Mouse (Mus musculus) adrenal gland, postnatal 14 days (tissue): ENCODE results near the gene Hdac11. TPM values are rescaled to one million over a fixed set of nuclear protein-coding genes. Genes with fewer than 3 reads are reported as not detected.
"Not testable (repeated sequence)": the region's sequence is repeated elsewhere in the genome, so short reads cannot be mapped to it uniquely, and the experiment has no call there.

Experiments
- DNase-seq: peaks from one replicate; pipeline ENCODE4 v3.0.0; 2021; ENCODE audit warnings: mixed read lengths
- total RNA-seq: library from RNA; stranded (reverse); gene quantifications from 2 replicates; pipeline ENCODE4 v1.2.3, GENCODE M21; 2021

The Hdac11 gene
- total RNA-seq, 1 experiment from 2014 or later = 7.4 TPM

DNA sequence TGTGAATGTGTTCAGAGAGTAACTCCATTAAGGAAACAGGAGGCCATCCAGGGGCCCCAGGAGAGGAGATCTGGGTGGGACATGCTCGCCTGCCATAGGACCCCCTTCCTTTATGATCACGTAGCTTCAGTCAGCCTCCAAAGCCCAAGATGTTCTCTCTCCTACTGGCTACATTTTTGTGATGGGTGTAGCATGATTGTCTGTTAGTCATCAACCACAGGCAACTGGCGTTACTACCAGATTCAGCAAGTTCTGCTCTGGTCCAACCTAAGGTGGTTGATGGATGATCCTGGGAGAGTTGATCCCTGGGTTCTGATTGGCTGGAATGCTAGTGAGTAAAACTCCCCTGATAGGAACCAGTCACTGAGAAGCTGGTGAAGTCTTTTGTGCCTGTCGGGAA, 46.1 kb downstream of the Hdac11 start:
- DNase-seq = no peak

- DNase-seq = no peak
These were observed 48.9 kb downstream of the Hdac11 start for GRCm38 (mm10) chr6:91205346-91205745.

DNA sequence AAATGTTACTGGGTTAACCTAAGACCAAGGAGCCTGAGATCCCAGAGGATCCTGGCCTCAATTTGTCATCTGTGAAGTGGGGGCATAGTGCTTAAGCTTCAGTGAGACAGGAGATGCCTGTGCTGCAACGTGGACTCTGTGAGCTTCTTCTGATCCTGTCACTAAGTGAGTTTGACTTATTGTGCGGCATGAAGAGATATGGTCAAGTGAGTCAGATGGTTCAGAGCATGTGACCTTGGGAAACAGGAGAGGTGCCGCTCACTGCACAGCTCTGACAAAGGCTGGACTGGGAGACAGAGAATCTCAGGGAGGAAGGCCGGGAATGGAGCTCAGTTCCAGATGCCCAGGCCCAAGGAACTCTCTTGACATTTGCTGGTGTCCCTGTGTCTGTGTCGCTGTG, 49.3 kb downstream of the Hdac11 start:
- peak; percentile 52 for DNase-seq

GRCm38 (mm10) chr6:91207491-91207890, 51.0 kb downstream of the Hdac11 start:
- DNase-seq = peak; percentile 15

- no peak for DNase-seq
These were observed 53.3 kb downstream of the Hdac11 start for GRCm38 (mm10) chr6:91209780-91210179.

DNA sequence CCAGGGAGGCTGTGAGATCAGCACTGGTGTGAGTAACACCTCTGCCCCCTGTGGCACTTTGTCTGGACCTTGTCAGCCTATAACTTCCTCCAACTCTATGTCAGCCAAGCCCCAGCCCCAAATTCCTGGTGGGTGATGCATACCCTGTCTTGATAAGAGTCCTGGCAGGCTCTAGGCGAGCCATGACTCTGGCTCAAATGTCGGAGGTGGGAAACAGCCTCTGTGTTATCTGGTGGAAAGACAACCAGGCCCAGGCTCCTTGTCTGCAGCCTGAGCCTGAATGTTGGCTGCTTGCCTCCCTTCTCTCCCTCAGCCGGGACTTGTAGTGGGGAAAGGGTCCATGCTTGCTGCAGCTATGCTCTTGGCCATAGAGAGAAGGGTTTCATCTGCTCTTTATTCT, 54.4 kb downstream of the Hdac11 start:
- DNase-seq = no peak

DNA sequence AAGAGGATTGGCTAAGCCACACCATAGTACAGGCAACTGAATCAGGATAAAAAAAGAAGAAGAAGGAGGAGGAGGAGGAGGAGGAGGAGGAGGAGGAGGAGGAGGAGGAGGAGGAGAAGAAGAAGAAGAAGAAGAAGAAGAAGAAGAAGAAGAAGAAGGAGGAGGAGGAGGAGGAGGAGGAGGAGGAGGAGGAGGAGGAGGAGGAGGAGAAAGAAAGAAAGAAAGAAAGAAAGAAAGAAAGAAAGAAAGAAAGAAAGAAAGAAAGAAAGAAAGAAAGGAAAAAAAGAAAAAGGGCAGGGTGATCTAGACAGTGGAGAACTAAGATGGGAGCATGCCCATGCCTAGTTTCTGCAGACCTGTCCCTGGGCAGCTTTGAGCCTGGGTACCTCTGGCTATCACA, 55.7 kb downstream of the Hdac11 start, which contains the start of gene Fbln2:
Gene Fbln2 (plus strand): TSS at position 301 of the 400 bp plus-strand sequence.
- DNase-seq = not testable (repeated sequence)

DNA sequence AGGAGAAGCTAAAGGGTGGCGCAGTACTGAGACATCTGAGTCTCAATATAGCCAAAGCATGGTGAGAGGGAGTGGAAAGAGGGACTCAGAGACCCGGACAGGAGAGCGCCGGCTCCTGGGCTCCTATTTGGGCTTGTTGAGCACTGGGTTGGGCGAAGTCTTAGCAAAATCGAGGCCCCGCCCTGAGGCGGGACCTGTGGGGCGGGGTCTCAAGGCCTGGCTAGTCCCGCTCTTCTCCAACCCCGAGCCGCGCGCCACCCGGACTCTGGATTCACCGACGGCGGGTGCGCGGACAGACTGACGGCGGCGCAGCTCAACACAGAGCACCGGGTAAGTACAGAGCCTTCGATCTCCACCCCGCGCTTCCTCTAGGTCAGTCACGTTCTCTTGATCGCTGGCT, 56.1 kb downstream of the Hdac11 start:
- DNase-seq = peak; percentile 64

DNA sequence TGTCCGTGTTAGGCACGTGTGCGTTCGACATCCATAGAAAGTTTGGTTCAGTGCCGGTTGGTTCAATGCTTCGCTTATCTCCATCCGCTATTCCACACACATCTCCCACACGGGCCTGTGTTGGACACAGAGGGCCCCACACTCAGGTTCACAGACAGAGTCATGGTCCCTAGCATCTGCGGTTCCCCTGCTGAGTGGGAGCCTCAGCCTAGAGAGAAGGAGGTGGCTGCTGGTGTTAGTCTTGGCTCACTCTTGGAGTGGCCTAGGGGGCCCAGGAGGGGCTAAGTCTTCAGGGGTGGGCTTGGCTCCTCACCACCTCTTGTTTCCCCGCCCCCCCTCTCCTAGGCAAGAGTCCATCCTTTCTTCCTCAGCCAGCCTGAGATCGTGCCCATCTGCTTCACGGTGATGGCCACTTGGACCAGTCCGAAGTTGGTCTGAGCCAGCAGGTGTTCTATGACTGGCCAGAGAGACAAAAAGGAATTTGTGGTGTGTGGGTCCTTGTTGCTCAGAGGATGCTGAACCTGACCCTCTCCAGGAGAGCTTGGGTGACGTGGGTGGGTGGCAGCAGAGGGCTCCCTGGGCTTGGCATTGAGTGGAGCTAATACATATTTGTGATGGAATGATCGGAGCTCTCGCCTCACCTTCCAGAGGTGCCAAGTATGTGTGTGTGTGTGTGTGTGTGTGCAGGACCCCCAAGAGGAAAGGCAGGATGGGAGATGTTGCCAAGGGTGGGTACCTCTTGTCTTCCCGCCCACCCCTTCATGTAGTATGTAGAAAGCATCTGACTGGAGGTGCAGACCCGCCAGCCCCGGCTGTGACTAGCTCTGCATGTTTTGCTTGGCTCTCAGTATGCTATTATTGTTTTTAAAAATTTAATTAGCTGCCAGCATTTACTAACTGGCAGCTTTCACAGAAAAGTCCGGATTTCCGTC, 57.1 kb downstream of the Hdac11 start:
- no peak for DNase-seq

GRCm38 (mm10) chr6:91215454-91215853, 59.0 kb downstream of the Hdac11 start:
- DNase-seq = no peak

- DNase-seq = no peak
These were observed 62.0 kb downstream of the Hdac11 start for GRCm38 (mm10) chr6:91218445-91218844.

DNA sequence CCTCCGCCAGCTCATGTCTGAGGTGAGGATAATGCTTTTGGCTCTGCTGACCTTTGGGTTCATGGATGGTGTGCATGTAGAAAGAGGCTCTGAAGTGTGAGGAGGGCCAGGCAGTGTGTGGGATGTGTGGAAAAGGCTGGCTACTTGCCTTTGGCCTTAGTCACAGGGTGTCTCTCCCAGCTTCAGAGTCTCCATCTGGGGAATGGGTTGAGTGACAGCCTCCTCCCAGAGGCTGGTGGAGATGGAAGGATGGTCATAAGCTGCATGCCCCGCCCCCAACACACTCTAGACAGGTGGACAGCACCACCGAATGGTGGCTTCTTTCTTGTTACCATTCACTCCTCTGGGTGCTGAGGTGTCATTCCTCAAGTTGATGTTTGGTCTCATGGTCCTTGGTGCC, 62.4 kb downstream of the Hdac11 start:
- no peak for DNase-seq

GRCm38 (mm10) chr6:91220062-91220461, 63.6 kb downstream of the Hdac11 start:
- DNase-seq = no peak

- DNase-seq = peak; percentile 70
These were observed 64.6 kb downstream of the Hdac11 start for GRCm38 (mm10) chr6:91221094-91221493.

DNA sequence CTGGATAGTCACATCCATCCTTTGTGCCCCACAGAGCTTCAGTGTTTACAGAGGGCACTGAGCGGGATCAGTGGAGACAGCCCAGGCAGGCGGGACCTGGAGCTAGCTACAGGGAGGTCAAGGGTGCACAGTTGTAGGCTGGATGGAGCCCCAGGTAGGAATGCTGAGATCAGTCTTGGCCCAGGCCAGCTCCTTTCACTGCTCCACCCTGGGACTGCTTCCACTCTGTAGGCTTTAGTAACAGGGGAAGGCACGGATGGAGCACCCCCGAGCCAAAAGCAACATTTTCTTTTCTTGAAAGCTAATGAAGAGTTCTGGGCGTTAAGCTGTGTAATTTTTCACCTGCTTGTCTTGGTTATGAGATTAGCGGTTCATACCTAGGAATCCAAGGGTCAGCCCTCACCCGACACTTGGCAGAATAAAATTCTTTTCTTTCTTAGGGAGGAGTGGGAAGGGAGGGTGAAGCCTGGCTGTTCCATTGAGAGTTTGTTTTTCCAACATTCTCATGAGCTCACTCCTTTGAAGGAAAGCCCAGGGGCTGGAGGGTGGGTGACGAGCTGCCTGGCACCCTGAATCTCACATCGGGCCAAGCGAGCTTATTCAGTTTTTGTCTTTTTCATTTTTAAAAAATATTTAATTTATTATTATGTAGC, 66.4 kb downstream of the Hdac11 start:
- DNase-seq = no peak

Other genes with a start within 250 kb of the Hdac11 start
- gene Iqsec1, start 168.0 kb upstream of the Hdac11 start, total RNA-seq = 86.8 and 88.7 TPM in 2 replicates
- 9.4 and 16.7 TPM in 2 replicates for gene Nup210, start 39.8 kb upstream of the Hdac11 start, total RNA-seq
- gene Fbln2, start 55.8 kb downstream of the Hdac11 start, total RNA-seq = 32.3 and 38.2 TPM in 2 replicates